Mouse (Mus musculus) midbrain, embryonic 12.5 days (tissue): ENCODE results near the gene Pigm. TPM values are rescaled to one million over a fixed set of nuclear protein-coding genes. Genes with fewer than 3 reads are reported as not detected.

Experiments
- ATAC-seq: fragments of 200-750 bp; cut with Nextera tagmentation; 2 replicates; pipeline ENCODE4 v1.8.0; 2017; ENCODE audit warnings: low read depth, moderate TSS enrichment, moderate library complexity; ENCODE audit not compliant: low FRiP score
- H3K27ac ChIP-seq: fragments of 300-500 bp; sonication (generic); replicated peaks from 2 replicates; pipeline ENCODE4 v1.5.1; 2016; ENCODE audit warnings: mild to moderate bottlenecking
- H3K27me3 ChIP-seq: fragments of 300-500 bp; sonication (generic); 2 replicates; pipeline ENCODE4 v1.6.1; 2016; ENCODE audit warnings: mild to moderate bottlenecking
- H3K36me3 ChIP-seq: fragments of 300-500 bp; sonication (generic); 2 replicates; pipeline ENCODE4 v1.6.1; 2016
- H3K4me1 ChIP-seq: fragments of 300-500 bp; sonication (generic); 2 replicates; pipeline ENCODE4 v1.6.1; 2016
- H3K4me2 ChIP-seq: fragments of 300-500 bp; sonication (generic); replicated peaks from 2 replicates; pipeline ENCODE4 v1.6.1; 2016; ENCODE audit warnings: mild to moderate bottlenecking, moderate library complexity
- H3K4me3 ChIP-seq: fragments of 300-500 bp; sonication (generic); 2 replicates; pipeline ENCODE4 v1.5.1; 2016; ENCODE audit warnings: mild to moderate bottlenecking
- H3K9ac ChIP-seq: fragments of 300-500 bp; sonication (generic); replicated peaks from 2 replicates; pipeline ENCODE4 v1.6.1; 2016; ENCODE audit warnings: mild to moderate bottlenecking, moderate library complexity
- H3K9me3 ChIP-seq: fragments of 300-500 bp; sonication (generic); 2 replicates; pipeline ENCODE4 v1.6.1; 2016; ENCODE audit warnings: mild to moderate bottlenecking
- WGBS: fragments of 180-500 bp; shearing (Covaris S2); methylation state at CpG from one replicate; pipeline ENCODE4 v1.1.7; 2016; 5-methylcytosine and 5-hydroxymethylcytosine counted together
- polyA plus RNA-seq: library from polyadenylated mRNA; unstranded; fragments of >200 nt; fragmentation: Nextera tagmentation; extraction: Ambion mirVana; gene quantifications from 2 replicates; pipeline ENCODE4 v1.2.1, GENCODE M21; 2016

Gene Pigm
- polyA plus RNA-seq, 1 experiment from 2014 or later: 10.7 TPM

- Histone ChIP-seq H3K27ac (no peak overlapping the region), H3K27me3 (peaks cover 10% of the 10 kb centered on the region; the same call in 1 of the 2 replicates), H3K36me3 (no peaks in the 10 kb centered on the region), H3K4me3 (no peak overlapping the region), H3K4me1 (peaks cover 8% of the 10 kb centered on the region), H3K4me2 (no peak overlapping the region), H3K9me3 (no peaks in the 10 kb centered on the region), H3K9ac (no peak overlapping the region)
- WGBS: 67% methylated on average over 8 of the region's 8 CpGs
- ATAC-seq: no peak
Measured at GRCm38 (mm10) chr1:172393739-172394138, 17.4 kb downstream of the Pigm start.

DNA sequence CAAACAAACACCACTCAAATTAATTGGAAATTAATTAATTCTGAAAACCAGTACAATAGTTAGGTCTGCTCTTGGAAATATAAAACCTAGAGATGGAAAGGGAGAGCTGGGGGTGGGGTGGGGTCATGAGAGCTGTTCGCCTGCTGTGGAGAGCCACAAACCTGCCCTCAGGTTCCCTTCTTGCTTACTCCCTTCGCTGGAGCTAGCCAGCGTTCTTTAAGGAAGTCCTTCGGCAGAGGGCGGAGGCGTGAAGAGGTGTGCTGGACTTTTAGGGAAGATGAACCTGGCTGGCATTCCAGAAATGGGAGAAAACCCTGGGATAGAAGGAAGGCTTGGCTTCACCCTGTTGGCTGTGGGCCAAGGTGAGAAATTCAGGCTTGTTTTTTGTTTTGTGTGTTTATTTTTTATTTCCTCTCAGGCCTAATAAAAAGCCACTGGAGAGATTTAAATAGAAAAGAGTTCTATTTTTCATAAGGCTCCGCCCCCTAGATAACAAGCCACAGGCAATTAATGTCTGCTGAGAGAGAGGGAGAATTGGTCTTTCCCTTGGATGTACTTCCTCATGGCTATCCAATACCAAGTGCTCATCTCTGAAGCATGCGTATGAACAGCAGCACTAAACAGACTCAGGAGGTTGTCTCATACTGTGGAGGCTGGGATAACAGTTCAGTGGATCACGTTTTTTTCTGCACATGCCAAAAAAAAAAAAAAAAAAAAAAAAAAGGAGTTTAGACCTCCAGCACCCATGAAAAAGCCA lies 20.8 kb downstream of the Pigm start:
- Histone ChIP-seq H3K36me3 (no peaks in the 10 kb centered on the region), H3K9me3 (no peaks in the 10 kb centered on the region), H3K4me3 (no peak overlapping the region), H3K27ac (no peak overlapping the region), H3K4me1 (peaks cover 3% of the 10 kb centered on the region), H3K4me2 (no peak overlapping the region), H3K9ac (no peak overlapping the region), H3K27me3 (no peaks in the 10 kb centered on the region)
- ATAC-seq: no peak
- WGBS: 70% methylated on average over 9 of the region's 9 CpGs

GRCm38 (mm10) chr1:172406077-172406706 lies 29.8 kb downstream of the Pigm start:
- ATAC-seq: no peak
- no peak overlapping the region for H3K9ac ChIP-seq
- no peak overlapping the region for H3K4me2 ChIP-seq
- H3K4me3 ChIP-seq: no peak overlapping the region
- H3K27me3 ChIP-seq: peaks cover 11% of the 10 kb centered on the region; the same call in 1 of the 2 replicates
- no peaks in the 10 kb centered on the region for H3K36me3 ChIP-seq
- H3K4me1 ChIP-seq: no peaks in the 10 kb centered on the region
- H3K9me3 ChIP-seq: no peaks in the 10 kb centered on the region
- WGBS: 57% methylated on average over 16 of the region's 16 CpGs
- no peak overlapping the region for H3K27ac ChIP-seq

GRCm38 (mm10) chr1:172408996-172409395 lies 32.6 kb downstream of the Pigm start:
- H3K36me3 ChIP-seq: no peaks in the 10 kb centered on the region
- no peak overlapping the region for H3K4me3 ChIP-seq
- ATAC-seq: no peak
- H3K27me3 ChIP-seq: peaks cover 19% of the 10 kb centered on the region
- H3K4me2 ChIP-seq: no peak overlapping the region
- no peaks in the 10 kb centered on the region for H3K4me1 ChIP-seq
- WGBS: 8% methylated on average over 6 of the region's 6 CpGs
- no peak overlapping the region for H3K27ac ChIP-seq
- no peaks in the 10 kb centered on the region for H3K9me3 ChIP-seq
- H3K9ac ChIP-seq: no peak overlapping the region

- Histone ChIP-seq H3K9ac (no peak overlapping the region), H3K27ac (no peak overlapping the region), H3K4me2 (no peak overlapping the region), H3K4me3 (no peak overlapping the region), H3K36me3 (no peaks in the 10 kb centered on the region), H3K27me3 (peaks cover 19% of the 10 kb centered on the region), H3K4me1 (no peaks in the 10 kb centered on the region), H3K9me3 (no peaks in the 10 kb centered on the region)
- WGBS: 10% methylated on average over 5 of the region's 5 CpGs
- ATAC-seq: no peak
Measured at GRCm38 (mm10) chr1:172409431-172409830, 33.1 kb downstream of the Pigm start.

DNA sequence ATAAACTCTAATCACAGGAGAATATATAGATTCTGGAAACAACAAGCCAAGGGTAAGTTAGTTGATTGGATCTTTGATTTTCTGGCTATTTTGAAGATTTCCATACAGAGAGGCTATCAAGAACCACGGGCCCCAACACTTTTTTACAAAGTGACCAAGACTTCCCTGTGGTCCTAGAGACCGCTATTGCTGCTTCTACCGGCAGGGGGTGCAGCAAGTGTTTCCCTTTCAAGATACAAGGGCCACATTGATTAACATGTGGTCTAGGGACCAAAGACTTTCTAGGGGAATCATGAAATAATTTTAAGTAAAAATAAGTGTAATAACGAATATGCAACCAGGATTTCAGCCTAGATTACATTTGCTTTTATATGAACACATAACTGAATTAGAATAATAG lies 34.5 kb downstream of the Pigm start:
- no peak overlapping the region for H3K4me2 ChIP-seq
- ATAC-seq: no peak
- no peaks in the 10 kb centered on the region for H3K9me3 ChIP-seq
- H3K27me3 ChIP-seq: peaks cover 18% of the 10 kb centered on the region
- H3K36me3 ChIP-seq: no peaks in the 10 kb centered on the region
- 6% methylated on average over 4 of the region's 4 CpGs for WGBS
- no peak overlapping the region for H3K4me3 ChIP-seq
- H3K4me1 ChIP-seq: no peaks in the 10 kb centered on the region
- no peak overlapping the region for H3K27ac ChIP-seq
- H3K9ac ChIP-seq: no peak overlapping the region

DNA sequence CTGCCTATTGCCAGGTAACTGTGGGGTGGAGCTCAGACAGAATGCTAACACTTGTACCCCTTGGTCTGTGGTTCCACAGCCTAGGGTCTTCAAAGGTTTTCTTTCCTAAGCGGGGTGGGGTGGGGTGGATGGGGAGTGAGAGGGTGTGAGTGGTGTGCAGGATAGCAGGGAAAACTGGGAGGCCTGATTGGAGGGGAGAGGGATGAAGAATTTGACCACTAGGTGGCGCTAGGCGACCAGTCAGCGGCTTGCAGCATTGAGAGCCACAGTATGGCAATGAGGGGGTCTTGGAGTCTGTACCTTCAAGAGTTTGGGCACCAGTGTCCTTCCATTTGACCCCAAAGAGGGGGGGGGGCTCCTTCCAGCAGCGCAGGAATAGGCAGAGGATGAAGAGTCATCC lies 35.9 kb downstream of the Pigm start:
- peaks cover 12% of the 10 kb centered on the region for H3K27me3 ChIP-seq
- no peaks in the 10 kb centered on the region for H3K4me1 ChIP-seq
- ATAC-seq: peak; percentile 89
- H3K4me2 ChIP-seq: no peak overlapping the region
- no peaks in the 10 kb centered on the region for H3K9me3 ChIP-seq
- no peaks in the 10 kb centered on the region for H3K36me3 ChIP-seq
- no peak overlapping the region for H3K27ac ChIP-seq
- 2% methylated on average over 5 of the region's 5 CpGs for WGBS
- no peak overlapping the region for H3K4me3 ChIP-seq
- H3K9ac ChIP-seq: no peak overlapping the region

- no peaks in the 10 kb centered on the region for H3K4me1 ChIP-seq
- 85% methylated on average over 4 of the region's 4 CpGs for WGBS
- H3K9me3 ChIP-seq: no peaks in the 10 kb centered on the region
- no peak overlapping the region for H3K4me2 ChIP-seq
- no peak overlapping the region for H3K4me3 ChIP-seq
- peaks cover 8% of the 10 kb centered on the region; the same call in 1 of the 2 replicates for H3K27me3 ChIP-seq
- H3K9ac ChIP-seq: no peak overlapping the region
- no peaks in the 10 kb centered on the region for H3K36me3 ChIP-seq
- H3K27ac ChIP-seq: no peak overlapping the region
- ATAC-seq: no peak
Measured at GRCm38 (mm10) chr1:172413491-172414230, 37.3 kb downstream of the Pigm start.

DNA sequence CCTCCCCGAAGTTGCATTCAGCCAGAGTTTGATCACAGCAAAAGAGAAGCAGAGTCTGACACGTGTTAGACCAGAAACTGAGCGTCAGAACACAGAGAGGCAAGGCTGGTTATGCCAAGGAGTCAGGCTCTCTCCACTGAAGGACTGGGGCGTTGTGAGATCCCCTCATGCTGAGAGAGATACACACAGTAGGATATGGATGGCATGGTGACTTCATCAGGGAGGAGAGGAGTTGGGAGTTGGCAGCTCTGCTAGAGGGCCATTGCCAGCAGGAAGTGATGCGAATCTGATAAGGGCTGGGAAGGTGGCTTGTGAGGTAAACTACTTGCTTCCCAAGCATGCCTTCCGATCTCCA lies 37.9 kb downstream of the Pigm start:
- 89% methylated on average over 6 of the region's 6 CpGs for WGBS

DNA sequence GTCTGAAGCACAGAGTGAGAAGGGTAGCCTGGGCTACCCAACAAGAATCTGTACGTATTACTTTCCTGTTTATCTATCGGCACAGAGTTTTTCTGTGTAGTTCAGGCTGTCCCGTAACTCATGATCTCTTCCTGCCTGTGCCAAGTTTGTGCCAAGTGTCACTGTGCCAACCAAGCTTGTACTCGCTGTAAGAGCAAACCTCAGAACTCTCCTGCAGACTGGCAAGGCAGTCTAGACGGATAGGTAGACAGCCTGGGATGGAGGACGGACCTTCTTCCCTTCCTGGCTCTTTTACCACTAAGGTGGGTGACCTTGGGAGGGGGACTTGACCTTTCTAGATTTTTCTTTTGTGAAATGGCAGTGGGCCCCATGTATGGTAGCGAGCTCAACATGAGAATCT lies 38.7 kb downstream of the Pigm start:
- Histone ChIP-seq H3K4me3 (no peak overlapping the region), H3K36me3 (no peaks in the 10 kb centered on the region), H3K4me1 (no peaks in the 10 kb centered on the region), H3K27ac (no peak overlapping the region), H3K4me2 (no peak overlapping the region), H3K9ac (no peak overlapping the region), H3K27me3 (peaks cover 8% of the 10 kb centered on the region; the same call in 1 of the 2 replicates), H3K9me3 (no peaks in the 10 kb centered on the region)
- ATAC-seq: no peak
- 83% methylated on average over 7 of the region's 7 CpGs for WGBS

More for the DNA sequence above, 37.9 kb downstream of the Pigm start:
- H3K27me3 ChIP-seq: peaks cover 8% of the 10 kb centered on the region; the same call in 1 of the 2 replicates
- H3K4me1 ChIP-seq: no peaks in the 10 kb centered on the region
- H3K9ac ChIP-seq: no peak overlapping the region
- H3K4me3 ChIP-seq: no peak overlapping the region
- H3K27ac ChIP-seq: no peak overlapping the region
- no peak for ATAC-seq
- H3K36me3 ChIP-seq: no peaks in the 10 kb centered on the region
- no peak overlapping the region for H3K4me2 ChIP-seq
- no peaks in the 10 kb centered on the region for H3K9me3 ChIP-seq

DNA sequence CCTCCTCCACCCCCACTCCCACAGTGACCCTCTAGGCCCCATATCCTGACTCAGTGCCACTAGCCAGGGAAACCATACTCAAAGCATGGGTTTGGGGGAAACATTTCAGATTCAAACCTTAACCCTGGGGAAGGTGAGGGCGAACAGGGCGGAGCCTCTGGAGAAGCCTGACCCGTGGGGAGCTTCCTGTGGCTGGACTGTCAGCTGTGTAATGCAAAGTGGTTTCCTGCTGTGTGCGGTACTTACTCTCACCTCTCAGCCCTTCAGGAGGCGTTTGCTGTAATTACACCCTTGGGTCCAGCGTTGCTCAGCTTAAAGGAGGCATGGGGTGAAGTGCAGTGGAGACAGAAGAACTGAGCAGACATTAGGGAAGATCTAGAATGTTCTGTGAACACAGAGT lies 41.8 kb downstream of the Pigm start:
- 16% methylated on average over 6 of the region's 6 CpGs for WGBS
- no peaks in the 10 kb centered on the region for H3K27me3 ChIP-seq
- H3K4me1 ChIP-seq: no peaks in the 10 kb centered on the region
- no peak overlapping the region for H3K9ac ChIP-seq
- no peak overlapping the region for H3K27ac ChIP-seq
- H3K4me2 ChIP-seq: no peak overlapping the region
- no peak overlapping the region for H3K4me3 ChIP-seq
- ATAC-seq: no peak
- H3K9me3 ChIP-seq: no peaks in the 10 kb centered on the region
- H3K36me3 ChIP-seq: no peaks in the 10 kb centered on the region

GRCm38 (mm10) chr1:172418642-172419041 lies 42.3 kb downstream of the Pigm start:
- no peaks in the 10 kb centered on the region for H3K4me1 ChIP-seq
- H3K4me3 ChIP-seq: no peak overlapping the region
- H3K27me3 ChIP-seq: no peaks in the 10 kb centered on the region
- H3K4me2 ChIP-seq: no peak overlapping the region
- 79% methylated on average over 3 of the region's 3 CpGs for WGBS
- no peak for ATAC-seq
- no peaks in the 10 kb centered on the region for H3K36me3 ChIP-seq
- no peak overlapping the region for H3K27ac ChIP-seq
- H3K9me3 ChIP-seq: no peaks in the 10 kb centered on the region
- H3K9ac ChIP-seq: no peak overlapping the region
